Mouse (Mus musculus) kidney, postnatal 14 days (tissue): Measurements from ENCODE around the gene Slc7a8.

ENCODE experiments used
- DNase-seq: peaks from one replicate; pipeline ENCODE4 v3.0.0; 2022; ENCODE audit warnings: mixed read lengths

The Slc7a8 gene

DNA sequence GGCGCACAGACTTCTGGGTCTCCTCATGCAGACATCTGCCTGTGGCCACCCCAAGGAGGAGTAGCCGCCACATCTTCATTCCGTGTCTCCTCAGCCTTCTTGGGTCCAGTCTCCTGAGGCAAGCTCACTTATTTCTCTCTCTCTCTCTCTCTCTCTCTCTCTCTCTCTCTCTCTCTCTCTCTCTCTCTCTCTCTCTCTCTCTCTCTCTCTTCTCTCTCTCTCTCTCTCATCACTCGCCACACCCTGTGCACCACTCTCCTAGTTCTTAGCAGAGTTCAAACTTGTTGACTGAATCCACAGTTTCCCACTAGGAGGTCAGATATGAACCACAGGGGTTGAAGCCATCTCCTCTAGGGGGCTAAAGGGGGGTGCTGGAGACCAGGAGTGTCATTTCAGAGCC lies 83.0 kb downstream of the Slc7a8 start, which contains the start of gene Gm29776:
Gm29776 (minus strand) TSS at position 101 of the 400 bp plus-strand sequence.
- DNase-seq, result no peak

DNA sequence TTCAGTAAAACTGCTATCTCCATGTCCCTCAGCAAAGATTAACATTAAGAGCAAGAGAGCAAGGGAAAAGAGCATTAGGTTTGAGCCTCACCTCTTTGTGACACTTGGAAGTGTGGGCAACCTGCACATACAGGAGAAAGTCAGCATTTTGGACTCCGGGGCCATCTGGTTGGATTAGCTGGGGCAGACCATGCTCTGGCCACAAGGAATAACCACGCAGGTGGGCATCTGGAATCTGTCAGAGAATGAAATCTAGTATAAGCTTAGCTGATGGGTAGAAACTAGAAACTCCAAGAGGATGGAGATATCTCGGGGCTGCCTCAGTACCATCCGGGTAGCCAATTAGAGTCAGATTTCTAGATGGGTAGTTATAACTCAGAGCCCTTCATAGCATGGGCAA lies 85.0 kb downstream of the Slc7a8 start:
- no peak for DNase-seq

DNA sequence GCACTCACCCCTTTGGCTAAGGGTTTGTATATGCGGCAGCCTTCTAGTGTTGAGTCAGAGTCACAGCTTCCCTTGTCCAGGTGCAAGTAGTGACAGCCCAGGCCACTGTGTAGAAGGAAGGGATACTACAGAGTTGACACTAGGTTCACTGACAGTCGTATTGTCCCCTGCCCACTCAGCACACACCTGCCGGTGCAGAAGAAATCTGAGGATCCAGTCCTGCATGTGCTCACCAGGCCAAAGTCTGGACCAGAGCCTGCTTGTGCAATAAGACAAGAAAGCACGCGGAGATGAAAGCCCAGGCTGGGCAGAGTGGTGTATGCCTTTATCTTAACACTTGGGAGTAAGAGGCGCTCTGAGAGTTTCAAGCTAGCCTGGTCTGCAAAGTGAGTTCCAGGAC lies 86.7 kb downstream of the Slc7a8 start:
- no peak for DNase-seq

DNA sequence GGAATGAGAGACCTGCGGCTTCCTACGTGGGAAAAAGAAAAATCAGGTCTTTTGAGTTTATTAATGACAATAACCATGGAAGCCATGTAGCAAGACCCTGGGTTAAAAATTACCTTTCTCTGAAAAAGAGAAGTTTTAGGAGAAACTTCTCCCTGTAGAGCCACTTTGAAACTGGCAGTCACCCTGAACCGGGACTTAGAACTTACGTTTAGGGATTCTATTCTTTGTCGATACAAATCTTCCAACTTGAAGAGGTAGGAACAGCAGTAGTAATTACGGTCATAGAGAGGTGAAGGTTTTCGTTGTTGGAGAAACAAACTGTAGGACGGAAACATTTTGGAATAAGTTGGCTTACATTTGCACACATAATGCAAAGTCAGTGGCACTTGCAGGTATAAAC lies 94.5 kb downstream of the Slc7a8 start:
- no peak for DNase-seq

GRCm38 (mm10) chr14:54686522-54687143 lies 95.1 kb downstream of the Slc7a8 start, which contains the start of gene Acin1:
TSS of gene Acin1 (minus strand) at chr14:54686931.
- peak; percentile 100 for DNase-seq

GRCm38 (mm10) chr14:54686063-54686521 lies 95.7 kb downstream of the Slc7a8 start, which contains the start of gene 1700123O20Rik:
TSS of gene 1700123O20Rik (plus strand) at chr14:54686216.
- peak; percentile 90 for DNase-seq

DNA sequence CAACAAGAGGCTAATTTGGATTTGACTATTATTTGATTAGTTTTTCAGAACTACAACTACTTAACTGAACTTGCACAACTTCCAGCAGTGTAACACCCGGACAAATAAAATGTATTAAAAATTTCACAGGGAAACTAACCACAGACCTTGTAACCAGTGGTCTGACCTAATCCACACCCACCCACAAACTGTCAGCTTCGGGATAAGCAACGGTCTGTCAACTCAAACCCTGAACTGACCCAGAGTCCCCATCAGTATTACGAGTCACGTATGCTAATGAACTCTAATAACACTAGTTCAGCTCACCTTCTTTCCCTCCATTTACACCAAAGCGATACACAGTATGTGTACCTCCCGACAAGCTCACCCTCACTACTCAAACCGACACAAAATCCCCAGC lies 96.3 kb downstream of the Slc7a8 start:
- no peak for DNase-seq

GRCm38 (mm10) chr14:54682396-54682795 lies 99.3 kb downstream of the Slc7a8 start:
- no peak for DNase-seq

GRCm38 (mm10) chr14:54678657-54679304 lies 103.0 kb downstream of the Slc7a8 start:
- DNase-seq, result no peak

DNA sequence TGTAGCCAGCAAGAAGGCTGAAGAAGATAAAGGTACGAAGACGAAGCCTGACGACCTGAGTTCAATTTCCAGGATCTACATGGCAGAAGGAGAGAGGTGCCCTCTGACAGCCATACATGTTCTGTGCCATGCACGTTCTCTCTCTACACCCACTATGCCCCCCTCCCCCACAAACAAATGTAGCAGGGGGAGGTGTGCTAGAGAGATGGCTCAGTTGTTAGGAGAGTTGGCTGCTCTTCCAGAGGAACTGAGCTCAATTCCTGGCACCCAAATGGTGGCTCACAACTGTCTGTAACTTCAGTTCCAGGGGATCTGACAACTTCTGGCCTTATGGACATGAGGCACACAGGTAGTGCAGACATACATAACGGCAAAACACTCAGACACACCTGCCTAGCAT lies 105.5 kb downstream of the Slc7a8 start:
- DNase-seq, result no peak

DNA sequence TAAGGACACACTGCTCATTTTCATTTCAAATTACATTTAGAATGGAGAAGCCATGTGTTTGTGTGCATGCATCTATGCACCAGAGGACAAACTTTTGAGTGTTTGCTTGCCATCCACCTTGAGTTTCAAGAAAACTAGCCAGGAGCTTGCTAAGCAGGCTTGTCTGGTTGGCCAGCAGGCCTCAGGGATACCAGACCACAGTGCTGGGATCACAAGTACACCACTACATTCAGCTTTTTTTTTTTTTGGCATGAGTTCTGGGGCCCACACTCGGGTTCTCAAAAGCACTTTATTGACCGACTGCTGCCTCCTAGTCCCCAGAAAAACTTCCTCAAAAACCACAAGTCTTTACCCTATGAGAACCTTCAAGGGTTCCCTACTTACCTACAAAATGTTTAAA lies 107.4 kb downstream of the Slc7a8 start:
- no peak for DNase-seq
